Mouse (Mus musculus) stomach, postnatal 0 days (tissue): ENCODE results near the gene Nup37.
A peak's percentile ranks its signal among the peaks of the same experiment; 100 is the strongest.

Experiments used
- CTCF ChIP-seq: IDR thresholded peaks from 2 replicates; pipeline ENCODE4 v1.5.1; 2016; ENCODE audit warnings: antibody characterized with exemption, low read depth, mild to moderate bottlenecking, moderate library complexity
- EP300 ChIP-seq: optimal IDR thresholded peaks from 2 replicates; pipeline ENCODE3; 2016; ENCODE audit warnings: antibody characterized with exemption

DNA sequence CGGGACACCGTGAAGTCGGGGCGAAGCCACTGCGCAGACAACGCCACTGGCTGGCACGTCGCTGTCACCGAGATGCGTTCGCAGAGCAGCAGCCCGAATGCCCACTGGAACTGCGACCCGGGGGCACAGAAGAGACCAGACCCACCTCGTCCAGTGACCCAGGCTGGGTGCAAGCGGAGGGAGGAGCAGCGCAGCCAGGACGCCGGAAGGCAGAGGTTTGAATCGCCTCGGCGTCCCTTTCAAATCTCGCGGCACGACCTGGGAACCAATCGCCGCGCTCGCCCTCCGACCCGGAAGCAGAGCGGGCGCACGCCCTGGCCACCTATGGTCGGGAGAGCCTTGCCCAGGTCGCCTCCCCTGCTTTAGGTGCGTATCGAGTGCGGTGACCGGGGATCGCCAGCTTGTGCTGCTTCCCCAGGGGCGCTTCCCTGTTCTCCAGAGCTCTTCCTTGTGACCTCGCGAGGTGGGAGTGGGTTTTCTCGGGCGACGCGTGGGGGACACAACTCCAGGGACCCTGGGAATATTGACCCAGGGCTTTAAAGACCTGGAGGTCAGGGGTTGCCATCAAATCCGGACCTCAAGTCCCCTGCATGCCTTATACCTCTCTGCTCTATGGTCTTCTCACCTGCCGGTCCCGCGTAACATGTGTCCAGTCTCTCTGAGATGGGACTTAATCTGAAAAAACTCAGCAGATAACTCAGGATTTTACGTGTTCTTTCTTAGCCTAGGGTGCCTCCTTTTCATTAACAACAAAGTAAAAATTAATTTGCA is at the start of gene Nup37, which contains the start of gene Parpbp:
- TF ChIP-seq CTCF (0 out of 2 replicates have a peak, but pooled peaks have one; percentile 15), EP300 (no peak)
